Mouse (Mus musculus) liver, embryonic 14.5 days (tissue): Measurements from ENCODE around the gene Fbxo5. TPM values are rescaled to one million over a fixed set of nuclear protein-coding genes. Genes with fewer than 3 reads are reported as not detected.
A peak's percentile ranks its signal among the peaks of the same experiment; 100 is the strongest.

Source experiments
- ATAC-seq: fragments of 200-750 bp; cut with Nextera tagmentation; 2 replicates; pipeline ENCODE4 v1.8.0; 2017; ENCODE audit warnings: moderate number of reproducible peaks, mild to moderate bottlenecking, moderate library complexity; ENCODE audit not compliant: insufficient read depth
- DNase-seq, 3 experiments: peaks; one replicate each; pipeline ENCODE4 v3.0.0-alpha.2; 2012 to 2013; ENCODE audit warnings: low read depth in 3 of 3, low spot score in 3 of 3
- H3K27ac ChIP-seq: fragments of 300-500 bp; sonication (generic); 2 replicates; pipeline ENCODE4 v1.5.1; 2014; ENCODE audit warnings: moderate library complexity, mild to moderate bottlenecking, control low read depth, inconsistent platforms
- H3K27me3 ChIP-seq: fragments of 300-500 bp; sonication (generic); 2 replicates; pipeline ENCODE4 v1.6.1; 2014; ENCODE audit warnings: mild to moderate bottlenecking, low read length, moderate library complexity; ENCODE audit not compliant: control insufficient read depth, insufficient read depth
- H3K36me3 ChIP-seq: fragments of 300-500 bp; sonication (generic); replicated peaks from 2 replicates; pipeline ENCODE4 v1.6.1; 2014; ENCODE audit warnings: low read depth; ENCODE audit not compliant: control insufficient read depth, insufficient read depth
- H3K4me1 ChIP-seq, 2 experiments: fragments of 200-500 bp in 1 of 2; fragments of 300-500 bp in 1 of 2; sonication (generic) in 1 of 2; replicated peaks; 2 replicates each; pipeline ENCODE4 v1.6.1; 2012 to 2014; ENCODE audit warnings: antibody characterized with exemption in 1 of 2, inconsistent platforms in 1 of 2, low read length in 1 of 2; ENCODE audit not compliant: control insufficient read depth in 2 of 2, insufficient read depth in 2 of 2
- H3K4me2 ChIP-seq: fragments of 300-500 bp; sonication (generic); 2 replicates; pipeline ENCODE4 v1.6.1; 2014; ENCODE audit warnings: low read depth, mild to moderate bottlenecking, control low read depth, moderate library complexity
- H3K4me3 ChIP-seq, 2 experiments: fragments of 200-500 bp in 1 of 2; fragments of 300-500 bp in 1 of 2; sonication (generic) in 1 of 2; 2 replicates each; pipeline ENCODE4 v1.5.1; 2012 to 2014; ENCODE audit warnings: low read depth in 2 of 2, low read length in 2 of 2, mild to moderate bottlenecking in 2 of 2, control low read depth in 1 of 2, inconsistent platforms in 1 of 2, moderate library complexity in 1 of 2; ENCODE audit not compliant: insufficient read depth in 1 of 2
- H3K9ac ChIP-seq: fragments of 300-500 bp; sonication (generic); replicated peaks from 2 replicates; pipeline ENCODE4 v1.6.1; 2014; ENCODE audit warnings: mild to moderate bottlenecking, control low read depth, moderate library complexity
- H3K9me3 ChIP-seq: fragments of 300-500 bp; sonication (generic); 2 replicates; pipeline ENCODE4 v1.6.1; 2016; ENCODE audit warnings: low read length, mixed read lengths; ENCODE audit not compliant: control insufficient read depth
- CTCF ChIP-seq: IDR thresholded peaks from 2 replicates; pipeline ENCODE4 v1.5.1; 2016; ENCODE audit warnings: antibody characterized with exemption, low read depth, control low read depth
- EP300 ChIP-seq: IDR thresholded peaks from 2 replicates; pipeline ENCODE4 v1.6.1; 2016; ENCODE audit warnings: antibody characterized with exemption, low read depth
- WGBS: fragments of 180-500 bp; shearing (Covaris S2); extraction: QIAGEN DNeasy Blood & Tissue Kit; methylation state at CpG from one replicate; pipeline ENCODE4 v1.1.7; 2014; ENCODE audit not compliant: insufficient replicate concordance; 5-methylcytosine and 5-hydroxymethylcytosine counted together
- polyA plus RNA-seq, 2 experiments: library from polyadenylated mRNA; depleted of rRNA in 1 of 2; stranded (reverse) in 1 of 2; unstranded in 1 of 2; fragments of >200 nt; fragmentation: Nextera tagmentation in 1 of 2; extraction: Ambion mirVana in 1 of 2; gene quantifications; 2 replicates each; pipeline versions ENCODE4 v1.2.1 to v1.2.3; 2012 to 2014

The Fbxo5 gene
- polyA plus RNA-seq, 2 experiments: 40.2 to 90.4 TPM

DNA sequence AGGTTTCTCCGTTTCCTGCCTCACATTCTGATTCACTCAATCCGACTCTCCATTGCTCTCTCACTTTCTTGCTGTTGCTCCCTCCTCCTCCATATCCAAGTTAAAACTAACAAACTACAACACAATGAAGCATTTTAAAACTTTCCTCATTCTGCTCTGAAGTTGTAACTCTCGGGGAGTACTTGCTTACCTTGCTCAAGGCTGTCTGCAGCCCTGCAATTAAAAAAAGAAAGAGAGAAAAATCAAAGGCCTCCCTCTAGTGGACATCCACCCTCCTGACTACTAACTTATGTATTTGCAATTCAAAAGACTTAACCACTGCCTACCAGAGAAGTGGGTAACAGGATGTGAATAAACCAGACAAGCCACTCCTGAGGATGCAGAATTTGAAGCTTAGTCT lies 19.4 kb upstream of the Fbxo5 start:
- WGBS: 2% methylated on average over 3 of the region's 3 CpGs
- ATAC-seq (no peak), DNase-seq (peak; percentile 56 to 70 (median 58))
- peak overlapping the region; percentile 69 to 98 for H3K4me3 ChIP-seq
- peaks cover 22 to 23% of the 10 kb centered on the region in 2 experiments for H3K4me1 ChIP-seq
- H3K9ac ChIP-seq: peak overlapping the region; percentile 38
- H3K4me2 ChIP-seq: peak overlapping the region; percentile 81
- no peaks in the 10 kb centered on the region for H3K9me3 ChIP-seq
- H3K27me3 ChIP-seq: no peaks in the 10 kb centered on the region
- peak overlapping the region; percentile 64 for H3K27ac ChIP-seq
- H3K36me3 ChIP-seq: peaks cover 5% of the 10 kb centered on the region
- TF ChIP-seq CTCF: peak; percentile 66
- no peak for TF ChIP-seq EP300

DNA sequence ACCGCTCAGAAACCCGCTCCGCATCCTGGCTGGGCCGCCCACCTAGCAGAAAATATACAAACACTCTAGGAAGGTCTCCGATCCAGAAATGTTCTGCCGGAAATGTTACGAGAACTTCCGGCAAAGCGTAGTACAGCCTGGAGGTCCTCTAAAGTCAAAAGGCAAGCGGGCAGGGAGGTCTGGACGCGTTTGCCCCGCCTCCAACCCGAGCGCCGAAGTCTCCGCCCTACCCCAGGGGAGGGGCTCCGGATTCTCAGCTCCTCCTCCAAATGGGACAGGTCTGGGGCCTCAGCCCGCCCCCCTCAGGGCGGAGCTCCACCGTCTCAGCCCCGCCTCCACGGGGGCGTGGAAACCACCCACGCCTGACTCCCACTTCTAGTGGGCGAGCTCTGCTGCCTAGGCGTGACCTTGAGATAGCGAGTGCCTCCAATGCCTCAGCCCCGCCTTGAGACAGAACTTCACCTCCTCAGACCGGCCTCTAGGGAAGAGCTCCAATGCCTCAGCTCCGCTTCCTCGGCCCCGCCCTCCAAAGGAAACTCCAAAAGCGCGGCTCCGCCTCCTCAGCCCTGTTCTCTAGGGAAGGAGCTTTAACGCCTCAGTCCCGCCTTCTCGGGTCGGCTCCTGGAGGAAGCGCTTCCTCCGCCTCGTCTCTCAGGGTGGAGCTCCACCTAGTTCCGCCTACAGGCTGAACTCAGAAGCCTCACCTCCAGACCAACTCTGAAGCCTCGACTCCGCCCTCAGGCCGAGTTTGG lies 18.5 kb upstream of the Fbxo5 start, which contains the start of gene Mtrf1l:
Gene Mtrf1l (minus strand): TSS at position 171 of the 752 bp plus-strand sequence.
- H3K9ac ChIP-seq: peak within 1 kb of the TSS; percentile 94
- TF ChIP-seq EP300: no peak
- peak; percentile 54 for TF ChIP-seq CTCF
- no peaks in the 10 kb centered on the region for H3K27me3 ChIP-seq
- H3K9me3 ChIP-seq: no peaks in the 10 kb centered on the region
- under 1% methylated on average over 47 of the region's 47 CpGs for WGBS
- H3K4me3 ChIP-seq: peak within 1 kb of the TSS; percentile 94 to 98
- peak within 1 kb of the TSS; percentile 81 for H3K4me2 ChIP-seq
- H3K4me1 ChIP-seq: peaks cover 22 to 23% of the 10 kb centered on the region in 2 experiments
- ATAC-seq (peak; percentile 93), DNase-seq (peak; percentile 98 to 100 (median 98))
- H3K27ac ChIP-seq: peak within 1 kb of the TSS; percentile 68
- peaks cover 13% of the 10 kb centered on the region for H3K36me3 ChIP-seq

DNA sequence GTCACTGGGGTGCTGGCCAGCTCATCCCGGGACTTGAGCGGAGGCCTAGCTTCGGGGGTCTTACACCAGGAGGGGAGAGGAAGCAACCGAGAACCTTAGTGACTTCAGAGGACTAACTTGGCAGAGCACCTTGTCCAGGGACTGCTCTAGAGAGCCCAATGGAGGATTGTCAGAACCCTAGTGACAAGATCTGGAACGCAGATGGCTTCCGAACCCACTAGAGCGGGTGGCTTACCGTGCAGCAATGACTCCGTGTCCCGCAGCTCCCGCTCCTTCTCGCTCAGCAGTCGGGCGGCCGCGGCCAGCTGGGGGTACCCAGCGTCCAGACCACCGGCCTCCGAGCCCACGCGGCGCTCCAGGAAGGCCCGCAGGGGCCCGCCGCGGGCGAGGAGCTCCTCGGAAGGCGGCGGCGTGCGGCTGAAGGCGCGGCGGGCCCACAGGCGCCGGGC lies 17.9 kb upstream of the Fbxo5 start:
- Histone ChIP-seq H3K27ac (peak overlapping the region; percentile 68), H3K9ac (peak overlapping the region; percentile 94), H3K36me3 (peaks cover 18% of the 10 kb centered on the region), H3K4me2 (peak overlapping the region; percentile 70), H3K27me3 (no peaks in the 10 kb centered on the region), H3K4me1 (peaks cover 22 to 23% of the 10 kb centered on the region in 2 experiments), H3K9me3 (no peaks in the 10 kb centered on the region), H3K4me3 (peak overlapping the region; percentile 94 to 98)
- peak; percentile 7 for ATAC-seq
- WGBS: under 1% methylated on average over 37 of the region's 37 CpGs
- no peak for DNase-seq
- TF ChIP-seq CTCF: no peak
- no peak for TF ChIP-seq EP300

DNA sequence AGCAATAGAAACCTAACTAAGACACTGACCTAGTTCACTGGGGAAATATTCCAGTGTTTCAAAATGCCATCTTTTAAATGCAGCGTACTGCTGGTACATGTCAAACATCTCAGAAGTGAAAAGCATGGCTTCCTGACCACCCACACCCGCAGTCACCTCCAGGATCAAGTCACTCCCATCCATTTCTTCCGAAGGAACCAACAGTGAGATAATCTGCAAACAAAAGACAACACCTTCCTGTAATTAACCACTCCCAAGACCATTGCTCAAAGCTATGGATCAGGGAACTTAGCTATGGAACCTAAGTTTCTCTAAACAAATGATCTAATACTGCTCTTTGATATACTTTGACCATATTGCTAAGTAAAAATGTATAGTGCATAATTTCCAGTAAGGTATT lies 13.4 kb upstream of the Fbxo5 start:
- Histone ChIP-seq H3K36me3 (peaks cover 47% of the 10 kb centered on the region), H3K4me2 (no peak overlapping the region), H3K27me3 (no peaks in the 10 kb centered on the region), H3K27ac (no peak overlapping the region), H3K9me3 (no peaks in the 10 kb centered on the region), H3K4me3 (no peak overlapping the region), H3K9ac (no peak overlapping the region), H3K4me1 (peaks cover 12 to 13% of the 10 kb centered on the region in 2 experiments; a peak in 3 of 4 replicates)
- TF ChIP-seq CTCF: no peak
- no peak for TF ChIP-seq EP300
- DNase-seq: no peak
- 79% methylated on average over 3 of the region's 3 CpGs for WGBS
- no peak for ATAC-seq

DNA sequence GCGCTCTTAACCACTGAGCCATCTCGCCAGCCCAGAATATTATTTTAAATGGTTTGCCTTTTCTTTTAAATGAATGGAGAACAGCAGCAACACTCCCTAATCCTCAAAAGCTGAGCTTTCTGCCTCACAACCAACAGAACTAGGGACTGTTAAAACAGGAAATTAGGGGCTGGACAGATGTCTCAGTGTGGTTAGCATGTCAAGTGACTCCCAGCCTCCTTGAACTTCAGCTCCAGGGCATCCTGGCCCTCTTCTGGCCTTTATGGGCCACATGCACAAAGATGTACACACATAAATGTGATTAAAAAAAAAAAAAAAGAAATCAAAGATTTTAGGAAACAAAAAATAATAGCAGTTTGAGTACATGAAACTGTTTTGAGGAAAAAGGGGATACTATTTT lies 10.6 kb upstream of the Fbxo5 start:
- peaks cover 61% of the 10 kb centered on the region for H3K36me3 ChIP-seq
- no peak overlapping the region for H3K4me3 ChIP-seq
- no peak overlapping the region for H3K9ac ChIP-seq
- TF ChIP-seq EP300 (no peak), CTCF (no peak)
- no peak overlapping the region for H3K27ac ChIP-seq
- H3K4me1 ChIP-seq: no peaks in the 10 kb centered on the region; a peak in 1 of 4 replicates
- H3K9me3 ChIP-seq: no peaks in the 10 kb centered on the region
- no peaks in the 10 kb centered on the region for H3K27me3 ChIP-seq
- WGBS: 83% methylated on average over 2 of the region's 2 CpGs
- no peak overlapping the region for H3K4me2 ChIP-seq
- no peak for ATAC-seq
- DNase-seq: no peak
